Mouse (Mus musculus): ENCODE measurements around the gene Rbfox2.

GRCm38 (mm10) chr15:77212818-77213217 is 94.0 kb downstream of the Rbfox2 start:
- no peak for TF ChIP-seq CTCF (IDR thresholded peaks at IDR 0.05; ENCODE audit: low read depth, low read length)
- no peak for TF ChIP-seq POLR2A (IDR thresholded peaks at IDR 0.05; ENCODE audit: borderline replicate concordance, low read depth, low read length)

Measured in bone marrow macrophage, adult 2 months (primary cell).